Mouse (Mus musculus): ENCODE measurements around the gene Chd2.

The Chd2 gene

DNA sequence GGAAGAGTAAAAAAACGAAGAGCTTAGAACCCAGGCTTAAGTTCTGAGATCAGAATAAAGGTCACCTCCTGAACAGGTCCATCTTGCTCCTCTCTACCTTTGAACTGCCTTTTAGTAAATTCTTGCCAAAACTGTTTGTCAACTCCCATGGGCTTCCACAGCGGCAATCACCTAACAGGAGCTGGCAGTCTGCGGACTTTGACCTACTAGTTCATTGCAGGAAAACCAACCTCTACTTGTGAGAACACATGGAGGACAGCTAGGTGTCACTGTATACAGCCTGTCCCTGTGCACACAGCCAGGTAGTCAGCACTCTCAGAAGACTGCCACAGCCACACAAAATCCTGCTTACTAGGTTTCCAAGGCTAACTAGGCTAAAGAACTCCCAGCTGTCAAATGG is 99.8 kb downstream of the Chd2 start:
- no peak for DNase-seq (ENCODE audit: low spot score)

DNA sequence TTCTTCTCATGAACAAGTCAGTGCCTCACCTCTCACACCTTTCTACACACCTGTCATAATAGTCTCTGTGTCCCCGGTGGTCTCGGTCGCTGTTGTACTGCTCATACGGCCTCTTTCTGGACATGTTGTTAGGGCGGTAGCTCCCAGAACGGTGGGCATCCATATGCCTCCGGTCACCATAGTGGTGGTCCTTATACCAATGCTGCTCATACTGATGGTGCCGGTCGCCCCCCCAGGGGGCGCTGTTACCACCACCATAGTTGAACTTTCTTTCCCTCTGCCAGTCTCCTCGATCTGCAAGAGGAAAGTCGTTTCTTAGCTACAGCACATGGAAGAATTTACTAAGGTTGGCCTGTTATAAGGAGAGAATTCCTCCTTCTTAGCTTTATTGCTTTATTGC is 105.9 kb downstream of the Chd2 start:
- no peak for DNase-seq (ENCODE audit: low spot score)

DNA sequence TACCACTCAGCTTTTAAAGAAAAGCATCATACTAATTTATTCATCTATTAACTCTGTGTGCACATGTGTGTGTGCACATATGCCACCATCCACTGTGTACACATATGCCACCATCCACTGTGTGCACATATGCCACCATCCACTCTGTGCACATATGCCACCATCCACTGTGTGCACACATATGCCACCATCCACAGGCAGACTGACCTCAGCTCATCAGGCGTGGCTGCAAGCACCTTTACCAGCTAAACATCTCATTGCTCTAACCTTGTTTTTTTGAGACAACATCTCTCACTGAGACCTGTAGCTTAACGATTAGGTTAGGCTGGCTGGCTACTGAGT is 107.3 kb downstream of the Chd2 start:
- DNase-seq (ENCODE audit: low spot score) = no peak

DNA sequence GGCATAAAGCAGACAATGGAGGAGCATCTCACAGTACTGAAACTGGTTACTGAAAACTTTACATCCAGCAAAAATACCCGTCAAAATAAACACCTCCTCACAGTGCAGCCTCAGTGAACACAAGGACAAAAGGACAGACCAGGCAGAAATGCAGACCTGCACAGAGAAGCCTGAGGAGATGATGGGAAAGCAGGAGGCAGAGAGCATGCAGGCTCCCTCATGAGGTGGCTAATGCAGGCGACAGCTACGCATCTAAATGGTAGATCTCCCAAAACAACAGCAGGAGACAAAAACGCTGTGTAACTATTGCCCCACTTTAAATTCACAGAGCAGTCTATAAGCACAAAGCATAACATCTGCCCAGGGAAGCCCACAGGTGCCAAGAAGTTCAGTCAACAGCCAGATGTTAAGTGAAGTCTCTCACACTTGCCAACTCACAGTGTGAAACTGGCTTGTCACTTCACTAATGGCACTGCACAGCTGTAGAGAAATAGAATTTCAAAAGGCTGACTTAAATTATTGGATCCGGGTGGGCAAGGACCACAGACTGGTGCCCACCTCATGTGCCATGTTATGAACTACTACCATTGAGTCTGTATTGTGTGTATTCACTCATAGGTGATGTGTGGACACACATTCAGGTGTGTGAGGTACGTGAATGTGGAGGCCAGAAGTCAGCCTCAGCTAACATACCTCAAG is 107.8 kb downstream of the Chd2 start:
- no peak for DNase-seq (ENCODE audit: low spot score)

DNA sequence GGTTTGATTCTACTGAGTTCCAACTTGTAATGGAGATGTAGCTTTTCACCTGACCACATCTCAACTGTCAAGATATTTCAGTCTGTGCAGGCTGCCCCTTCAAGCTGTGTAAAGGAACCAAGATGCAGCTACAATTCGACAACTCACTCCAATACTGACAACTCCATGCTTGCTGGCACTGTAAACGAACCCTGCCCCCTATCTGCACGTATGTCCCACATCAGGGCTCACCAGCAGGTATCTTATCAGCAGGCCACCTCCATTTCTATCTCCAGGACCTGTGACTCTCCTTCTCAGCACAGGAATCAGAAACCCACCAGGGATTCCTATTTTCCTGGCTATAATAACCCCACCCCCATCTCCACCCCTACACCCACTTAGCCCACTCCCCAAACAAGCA is 113.1 kb downstream of the Chd2 start:
- no peak for DNase-seq (ENCODE audit: low spot score)

DNA sequence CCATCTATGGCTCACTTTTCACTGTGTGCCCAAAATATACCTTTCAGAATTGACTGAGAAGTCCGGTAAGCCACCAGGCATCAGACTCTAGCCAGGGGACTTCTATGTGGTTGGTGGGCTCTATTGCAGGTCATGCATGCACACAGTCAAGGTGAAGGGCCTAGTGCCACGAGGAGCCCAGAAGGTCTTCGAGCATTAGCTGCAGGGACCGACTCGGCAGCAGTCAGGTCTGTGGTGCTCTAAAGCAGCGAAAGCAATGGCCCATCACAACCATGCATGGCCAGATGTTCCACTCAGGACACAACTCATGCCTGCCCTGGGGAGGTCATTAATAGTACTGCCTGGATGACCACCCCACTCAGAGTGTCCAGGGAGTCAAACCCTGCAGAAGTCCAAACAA is 113.8 kb downstream of the Chd2 start:
- DNase-seq (ENCODE audit: low spot score) = no peak

DNA sequence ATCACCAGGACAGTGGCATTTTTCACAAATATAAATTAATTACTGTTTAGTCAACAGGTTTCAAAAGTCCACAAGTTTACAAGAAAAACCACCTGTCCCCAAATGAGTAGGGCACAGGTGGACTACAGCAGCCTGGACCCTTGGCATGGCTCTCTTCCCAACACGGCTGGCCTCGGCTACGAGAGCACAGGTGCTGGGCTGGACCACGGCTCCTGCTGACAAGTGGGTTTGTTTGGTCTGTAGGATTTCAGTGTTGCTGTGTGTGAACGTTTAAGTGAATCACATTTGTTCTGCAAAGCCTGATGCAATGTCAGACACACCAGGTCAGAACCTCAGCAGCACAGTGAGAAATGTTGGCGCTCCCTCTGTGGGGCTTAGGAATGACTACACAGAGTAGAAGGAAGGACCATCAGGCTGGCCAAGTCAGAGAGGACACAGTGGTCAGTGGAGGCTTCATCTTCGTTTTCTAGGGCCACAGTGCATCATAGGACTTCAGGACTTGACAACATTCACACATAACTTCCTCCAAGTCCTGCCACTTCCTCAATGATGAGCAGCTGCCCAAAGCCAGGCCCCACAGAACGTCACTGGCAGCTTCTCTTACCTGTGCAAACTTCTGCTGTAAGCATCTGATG is 114.8 kb downstream of the Chd2 start:
- DNase-seq (ENCODE audit: low spot score) = no peak

DNA sequence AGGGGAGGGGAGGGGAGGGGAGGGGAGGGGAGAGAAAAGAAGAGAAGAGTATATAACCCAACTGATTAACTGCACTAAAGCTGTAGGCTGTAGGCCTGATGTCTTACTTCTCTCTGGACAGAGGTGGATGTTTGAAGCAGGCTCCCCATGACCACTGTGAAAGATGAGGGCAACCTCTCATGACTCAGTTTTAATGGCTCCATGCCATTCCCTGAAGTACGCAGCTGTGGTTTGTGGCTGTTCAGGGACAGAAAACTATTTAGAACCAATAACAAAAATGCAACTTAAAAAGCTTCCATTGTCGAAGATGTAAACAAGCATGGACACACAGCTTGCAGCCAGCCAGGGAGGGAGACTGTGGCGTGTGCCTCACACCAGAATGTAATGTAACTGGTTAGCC is 115.4 kb downstream of the Chd2 start:
- no peak for DNase-seq (ENCODE audit: low spot score)

DNA sequence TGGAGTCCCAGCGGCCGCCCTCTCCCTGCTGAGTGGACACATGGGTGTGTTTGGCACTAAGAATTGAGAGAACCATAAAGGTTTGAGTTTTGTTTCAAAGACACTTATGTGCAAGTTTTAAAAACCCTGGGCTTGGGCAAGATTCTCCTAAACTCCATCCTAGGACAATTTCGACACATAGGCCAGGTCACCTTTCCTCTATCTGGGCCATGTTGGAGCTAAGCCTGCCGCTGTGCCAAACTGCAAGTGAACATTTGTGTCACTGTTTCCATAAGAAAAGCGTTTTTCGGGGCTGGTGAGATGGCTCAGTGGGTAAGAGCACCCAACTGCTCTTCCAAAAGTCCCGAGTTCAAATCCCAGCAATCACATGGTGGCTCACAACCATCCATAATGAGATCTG is 116.2 kb downstream of the Chd2 start:
- DNase-seq (ENCODE audit: low spot score) = no peak

DNA sequence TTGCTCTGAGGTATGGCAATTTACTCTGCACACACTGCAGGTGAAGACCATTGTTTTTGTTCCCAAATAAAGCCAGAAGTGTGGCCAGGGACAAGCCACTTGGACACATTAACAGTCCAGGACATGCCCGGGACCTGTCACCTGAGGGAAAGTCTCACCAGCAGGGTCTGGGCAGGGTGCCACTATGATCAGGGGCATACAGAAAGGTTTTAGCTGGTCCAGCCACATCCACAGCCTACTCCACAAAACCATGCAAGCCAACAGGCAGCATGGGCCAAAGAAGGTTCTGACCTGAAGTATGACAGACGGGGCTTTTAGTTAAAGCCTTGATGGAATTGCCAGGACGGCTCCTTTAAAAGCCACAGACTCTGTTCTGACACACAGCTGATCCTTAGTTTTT is 116.9 kb downstream of the Chd2 start:
- DNase-seq (ENCODE audit: low spot score) = no peak

DNA sequence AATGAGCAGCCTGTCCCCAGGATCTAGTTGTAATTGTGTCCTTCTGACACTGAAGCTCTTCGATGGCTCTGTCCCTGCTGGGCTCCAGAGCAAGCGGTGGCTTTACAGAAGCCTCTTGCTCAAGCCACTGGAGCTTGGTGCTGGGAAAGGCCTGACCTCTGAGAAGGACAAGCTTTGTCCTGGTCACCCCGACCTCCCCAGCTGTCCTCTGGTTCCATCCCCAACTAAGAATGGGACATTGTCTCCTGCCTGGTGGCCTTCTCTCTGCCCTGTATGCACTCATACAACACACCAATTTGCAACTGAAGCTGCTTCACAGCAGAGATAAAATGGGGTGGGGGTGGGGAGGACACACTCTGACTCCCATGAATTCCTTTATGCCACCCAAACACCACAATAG is 117.4 kb downstream of the Chd2 start:
- no peak for DNase-seq (ENCODE audit: low spot score)

DNA sequence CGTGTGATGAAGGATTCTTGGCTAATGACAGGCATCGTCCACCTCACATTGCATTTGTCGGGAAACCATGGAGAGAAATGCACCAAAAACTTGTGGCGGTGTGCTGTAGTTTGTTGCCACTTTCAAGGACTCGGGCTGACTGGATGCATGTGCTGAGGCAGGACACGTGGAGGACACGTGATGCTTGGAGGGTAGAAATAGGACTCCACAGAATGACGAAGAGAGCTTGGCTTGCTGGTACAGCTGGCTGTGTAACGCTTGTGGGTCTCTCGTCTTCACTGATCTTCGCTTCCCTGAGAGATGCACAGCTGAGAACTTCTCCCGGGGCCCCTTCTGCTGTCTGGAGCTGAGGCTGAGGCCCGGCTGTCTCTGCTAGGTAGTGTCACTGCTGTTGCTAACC is 118.4 kb downstream of the Chd2 start:
- no peak for DNase-seq (ENCODE audit: low spot score)

DNA sequence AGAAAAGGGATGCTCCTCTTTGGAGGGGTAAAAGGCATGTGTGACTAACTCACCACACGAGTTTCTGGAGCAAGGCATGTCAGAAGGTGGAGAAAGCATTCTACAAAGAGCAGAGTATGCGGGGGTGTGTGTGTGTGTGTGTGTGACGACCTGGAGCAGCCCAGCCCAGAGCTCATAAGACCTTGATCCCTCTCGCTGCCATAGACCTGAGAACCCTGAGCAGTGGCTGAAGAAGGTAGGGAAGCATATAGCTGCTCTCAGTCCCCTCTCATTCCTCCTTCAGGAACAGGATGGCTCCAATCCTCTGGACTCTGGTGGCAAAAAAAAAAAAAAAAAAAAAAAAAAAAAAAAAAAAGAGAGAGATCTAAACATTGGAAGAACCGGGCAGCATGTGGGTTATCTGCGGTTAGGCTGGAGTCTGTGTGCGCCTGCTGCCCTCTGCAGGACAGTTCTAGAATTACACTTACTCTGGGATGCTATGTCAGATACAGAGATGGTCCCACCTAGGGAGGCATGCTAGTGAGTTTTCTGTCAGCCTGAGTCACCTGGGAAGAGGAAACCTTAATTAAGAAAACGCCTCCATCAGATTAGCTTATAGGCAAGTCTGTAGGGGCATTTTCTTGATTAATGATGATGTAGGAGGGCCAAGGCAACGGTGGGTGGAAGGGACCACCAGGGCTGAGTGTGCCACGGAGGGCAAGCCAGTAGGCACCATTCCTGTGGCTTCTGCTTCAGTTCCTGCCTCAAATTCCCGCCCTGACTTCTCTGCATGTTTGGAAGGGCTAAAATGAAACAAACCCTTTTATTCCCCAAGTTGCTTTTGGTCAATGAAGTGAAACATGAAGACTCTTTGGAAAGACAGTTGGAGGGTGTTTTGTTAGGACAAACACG is 119.2 kb downstream of the Chd2 start:
- DNase-seq (ENCODE audit: low spot score) = peak; percentile 37

DNA sequence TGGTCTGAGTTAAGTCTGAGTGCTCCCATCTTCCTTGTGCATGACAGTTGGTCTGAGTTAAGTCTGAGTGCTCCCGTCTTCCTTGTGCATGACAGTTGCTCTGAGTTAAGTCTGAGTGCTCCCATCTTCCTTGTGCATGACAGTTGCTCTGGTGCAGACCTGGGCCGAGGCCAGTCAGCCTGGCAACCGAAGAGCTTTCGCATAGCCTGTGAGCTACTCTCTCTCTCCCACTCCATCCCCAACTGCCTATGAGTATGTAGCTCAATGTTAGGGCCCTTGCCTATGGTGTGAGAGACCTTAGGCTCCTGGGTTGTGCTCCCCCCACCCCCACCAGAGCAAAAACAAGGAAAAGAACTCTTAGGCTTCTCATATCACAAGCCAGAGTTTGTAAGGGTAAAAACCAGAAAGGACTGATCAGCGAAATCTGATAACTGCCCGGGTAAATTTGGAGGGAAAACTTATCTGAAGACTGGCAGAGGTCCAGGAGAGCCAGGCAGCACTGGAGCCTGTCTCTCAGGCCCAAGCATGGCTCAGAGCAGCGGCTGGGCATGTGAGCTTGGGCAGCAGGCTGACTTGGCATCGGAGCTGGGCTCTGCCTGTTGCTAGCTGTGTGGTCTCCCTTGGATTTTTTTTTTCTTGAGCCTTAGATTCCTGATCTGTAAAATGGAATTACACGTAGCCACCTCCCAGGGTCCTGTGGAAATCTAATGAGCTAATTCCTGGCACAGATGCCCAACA is 120.2 kb downstream of the Chd2 start:
- DNase-seq (ENCODE audit: low spot score) = no peak

DNA sequence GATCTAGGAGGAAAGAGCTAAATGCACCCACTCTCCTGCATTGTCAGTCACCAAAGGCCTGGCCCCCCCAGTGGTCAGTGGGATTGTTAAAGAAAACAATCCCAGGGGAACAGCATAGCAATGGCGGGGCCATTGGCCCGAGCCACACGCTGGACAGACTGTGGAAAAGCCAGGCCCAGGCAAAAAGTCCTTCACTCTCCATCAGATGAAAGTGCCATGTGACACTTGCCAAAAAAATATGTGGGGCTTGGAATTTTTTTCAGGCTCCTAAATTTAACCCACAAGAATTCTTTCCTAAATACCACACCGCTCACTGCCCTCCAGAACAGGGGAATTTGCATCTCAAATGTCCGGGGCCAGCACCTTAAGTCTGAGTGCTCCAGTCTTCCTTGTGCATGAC is 120.8 kb downstream of the Chd2 start:
- DNase-seq (ENCODE audit: low spot score) = no peak

DNA sequence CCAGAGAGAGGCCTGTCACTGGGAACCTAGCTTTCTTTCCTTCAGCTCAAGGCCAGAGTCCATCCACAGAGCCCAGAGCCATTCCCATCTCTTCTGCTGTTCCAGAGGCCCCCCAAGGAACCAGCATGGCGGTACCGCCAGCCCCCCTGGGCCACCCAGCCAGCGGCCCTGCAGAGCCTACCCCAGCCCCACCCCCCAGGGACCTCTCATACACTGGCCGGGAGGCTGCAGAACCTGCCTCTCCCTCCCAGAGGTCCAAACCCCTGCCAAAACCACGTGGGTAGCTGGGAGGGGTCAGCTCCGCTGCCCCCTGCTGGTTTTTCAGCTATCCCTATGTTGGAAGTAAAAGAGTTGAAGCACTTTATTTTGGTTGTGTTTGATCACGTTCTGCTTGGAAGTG is 122.3 kb downstream of the Chd2 start:
- no peak for DNase-seq (ENCODE audit: low spot score)

DNA sequence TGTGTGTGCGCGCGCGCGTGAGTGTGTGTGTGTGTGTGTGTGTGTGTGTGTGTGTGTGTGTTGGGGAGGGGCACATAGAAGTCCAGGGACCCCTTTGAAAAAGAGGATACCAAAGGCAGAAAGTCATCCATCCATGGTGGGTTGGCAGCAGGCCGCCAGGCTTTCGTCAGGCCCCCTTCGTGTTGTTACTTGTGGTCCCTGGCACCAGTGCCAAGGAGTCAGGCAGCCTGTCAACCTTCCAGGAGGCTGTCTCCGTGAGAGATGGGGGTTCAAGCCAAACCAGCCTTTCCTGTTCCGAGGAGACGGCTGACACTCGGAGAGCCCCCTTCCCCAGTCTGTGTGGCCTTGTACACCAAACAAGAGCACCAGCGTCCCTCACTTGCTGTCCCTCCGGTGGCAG is 127.4 kb downstream of the Chd2 start:
- DNase-seq (ENCODE audit: low spot score) = no peak

DNA sequence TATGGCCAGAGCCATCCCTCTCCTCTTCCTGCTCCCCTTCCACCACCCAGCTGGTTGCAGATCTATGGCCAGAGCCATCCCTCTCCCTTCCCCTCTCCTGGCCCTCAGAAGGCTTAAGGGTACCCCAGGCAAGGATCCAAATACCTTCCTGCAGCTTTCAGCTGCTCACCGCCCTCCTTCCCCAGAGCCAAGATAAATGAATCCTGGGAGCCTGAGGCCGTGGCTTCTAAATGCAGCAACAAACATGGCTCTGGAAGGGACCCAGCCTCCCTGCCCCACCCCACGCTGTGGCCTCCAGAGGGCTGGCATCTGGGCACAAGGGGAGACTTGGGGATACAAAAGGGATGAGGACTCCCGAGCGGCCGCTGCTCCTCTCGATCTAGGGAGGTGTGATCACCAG is 129.2 kb downstream of the Chd2 start:
- no peak for DNase-seq (ENCODE audit: low spot score)

DNA sequence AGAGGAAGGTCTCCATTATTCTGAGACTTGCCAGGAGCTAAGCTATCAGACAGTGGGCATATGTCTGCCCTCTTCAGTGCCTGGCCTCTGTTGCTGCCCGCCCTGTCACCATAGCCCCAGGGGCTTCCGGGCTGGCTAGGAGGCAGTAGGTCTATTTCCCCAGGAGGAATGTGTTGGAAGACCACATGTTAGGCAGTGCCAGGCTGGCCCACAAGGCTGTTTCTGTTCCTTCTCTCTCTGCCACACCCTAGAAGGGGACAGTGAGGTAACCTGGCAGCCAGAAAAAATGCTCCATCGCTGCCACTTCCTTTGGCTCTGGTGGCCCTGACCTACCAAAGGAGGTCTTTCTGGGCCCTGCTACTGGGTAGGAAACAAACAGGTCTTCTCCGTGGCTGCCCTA is 129.6 kb downstream of the Chd2 start:
- no peak for DNase-seq (ENCODE audit: low spot score)

DNA sequence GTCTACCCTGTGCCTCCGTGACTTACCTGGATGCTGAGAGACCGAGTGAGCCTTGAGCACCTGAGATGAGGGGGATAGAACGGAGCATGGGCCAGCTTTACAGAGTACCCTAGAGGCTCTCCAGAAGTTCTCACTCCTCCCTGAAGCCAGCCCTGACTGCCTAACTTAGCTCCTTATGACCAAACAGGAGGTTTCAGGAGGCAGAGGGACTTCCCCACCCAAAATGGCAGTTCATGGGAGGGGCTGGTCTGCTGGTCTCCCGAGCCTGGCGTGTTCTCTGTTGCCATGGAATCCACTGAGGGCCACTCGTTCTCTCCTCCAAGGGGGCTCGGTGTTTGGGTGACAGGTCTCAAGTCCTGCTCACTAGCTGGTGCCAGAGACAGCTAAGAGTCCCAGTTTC is 130.1 kb downstream of the Chd2 start:
- DNase-seq (ENCODE audit: low spot score) = no peak

DNA sequence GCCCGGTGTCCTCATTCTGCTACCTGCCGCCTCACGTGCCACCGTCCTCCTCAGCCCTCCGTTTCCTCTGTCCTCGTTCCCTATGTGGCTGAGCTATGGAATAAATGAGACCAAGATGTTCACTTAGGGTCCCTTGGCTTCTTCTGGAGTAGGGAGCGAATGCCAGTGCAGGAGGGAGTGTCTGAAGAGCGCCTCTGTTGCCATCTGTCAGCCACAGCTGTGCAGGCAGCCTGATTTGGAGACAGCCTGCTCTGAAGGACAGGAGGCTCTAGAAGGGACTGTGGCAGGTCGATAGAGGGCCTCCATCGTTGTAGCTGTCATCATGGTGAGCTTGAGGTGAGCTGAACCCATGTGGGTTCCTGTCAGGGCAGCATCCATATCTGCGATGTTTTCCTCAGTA is 136.1 kb downstream of the Chd2 start:
- no peak for DNase-seq (ENCODE audit: low spot score)

DNA sequence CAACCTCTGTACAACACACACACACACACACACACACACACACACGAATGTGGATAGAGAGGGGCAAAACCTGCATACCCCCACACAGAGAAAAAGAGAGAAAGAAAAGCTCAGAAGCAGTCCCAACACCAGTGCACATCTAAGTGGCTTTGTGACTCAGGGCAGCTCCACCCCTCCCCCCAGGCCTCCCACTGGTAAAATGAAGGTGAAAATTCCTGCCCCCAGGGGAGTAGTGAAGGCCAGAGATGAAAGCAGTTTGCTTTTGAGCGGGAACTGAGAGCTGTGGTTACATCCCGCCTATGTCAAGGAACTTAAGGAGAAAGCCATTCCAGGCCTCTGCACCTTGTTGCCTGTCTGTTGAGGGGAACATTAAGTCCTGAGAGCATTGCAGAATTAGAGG is 138.1 kb downstream of the Chd2 start:
- no peak for DNase-seq (ENCODE audit: low spot score)

DNA sequence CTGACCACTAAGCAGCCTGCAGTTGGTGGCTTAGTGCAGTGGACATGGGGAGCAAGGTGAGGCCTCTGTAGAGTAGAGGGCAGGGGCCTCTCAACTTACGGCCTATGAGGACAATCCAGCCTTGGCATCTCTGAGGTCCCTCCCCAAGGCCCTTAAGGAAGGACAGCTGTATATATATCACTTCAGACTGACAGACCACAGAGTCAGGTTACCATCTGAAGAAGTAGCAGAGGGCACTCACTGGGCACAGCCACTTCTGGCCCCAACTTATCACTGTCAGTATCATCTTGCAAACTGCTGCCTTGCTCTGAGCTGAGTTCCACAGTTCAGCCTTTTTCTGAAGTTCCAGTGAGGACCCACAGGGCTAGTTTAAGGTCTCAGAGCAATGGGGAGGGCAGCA is 139.0 kb downstream of the Chd2 start:
- DNase-seq (ENCODE audit: low spot score) = no peak
